Mouse (Mus musculus): ENCODE data around the gene Olfr1472. TPM values are rescaled to one million over a fixed set of nuclear protein-coding genes. Genes with fewer than 3 reads are reported as not detected.
"Not testable (repeated sequence)": the region's sequence is repeated elsewhere in the genome, so short reads cannot be mapped to it uniquely, and the experiment has no call there.

The Olfr1472 gene
- polyA plus RNA-seq (2015; fragmentation: Nextera tagmentation; extraction: Ambion mirVana) = not detected in 2 replicates

DNA sequence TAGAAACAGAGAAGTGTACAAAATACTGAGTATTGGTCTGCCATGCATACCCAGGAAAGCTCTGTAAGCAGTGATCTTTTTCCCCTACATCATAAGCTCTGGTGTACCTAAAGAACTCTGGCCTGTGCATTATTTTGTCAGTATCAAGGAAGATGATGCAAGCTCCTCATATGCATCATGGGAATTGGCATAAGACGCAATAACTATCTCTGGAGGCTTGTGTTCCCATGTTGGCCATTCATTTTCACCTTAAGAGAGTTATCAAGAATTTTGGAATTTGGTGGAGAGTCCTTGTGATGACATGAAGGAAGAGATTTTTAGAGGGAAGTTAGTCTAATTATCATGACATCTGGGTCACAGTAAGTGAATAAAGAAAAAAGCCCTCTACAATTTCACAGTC is at the start of gene Olfr1472:
Gene Olfr1472, minus strand, starts transcription at position 101 of the 400 bp plus-strand sequence.
- DNase-seq (ENCODE audit: low spot score) = no peak

DNA sequence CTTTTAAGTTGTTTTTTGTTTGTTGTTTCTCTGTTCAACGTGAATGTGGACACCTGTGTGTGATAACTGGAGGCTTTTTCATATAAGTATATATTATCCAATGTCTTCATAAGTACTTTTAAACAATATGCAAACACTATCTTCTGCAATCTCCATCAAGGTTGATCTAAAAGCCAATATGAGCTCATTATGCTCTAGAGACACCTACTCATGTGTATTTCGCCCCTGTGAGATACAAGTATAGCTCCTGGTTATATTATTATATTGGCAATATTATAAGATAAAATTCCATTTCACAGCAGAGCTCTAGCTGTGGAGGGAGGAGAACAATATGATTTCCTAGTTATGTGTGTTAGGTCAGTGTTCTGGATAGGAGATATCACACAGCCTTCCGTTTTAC is 44.4 kb upstream of the Olfr1472 start, which contains the start of gene Olfr1477:
Gene Olfr1477, plus strand, starts transcription at position 301 of the 400 bp plus-strand sequence.
- no peak for DNase-seq (ENCODE audit: low spot score)

DNA sequence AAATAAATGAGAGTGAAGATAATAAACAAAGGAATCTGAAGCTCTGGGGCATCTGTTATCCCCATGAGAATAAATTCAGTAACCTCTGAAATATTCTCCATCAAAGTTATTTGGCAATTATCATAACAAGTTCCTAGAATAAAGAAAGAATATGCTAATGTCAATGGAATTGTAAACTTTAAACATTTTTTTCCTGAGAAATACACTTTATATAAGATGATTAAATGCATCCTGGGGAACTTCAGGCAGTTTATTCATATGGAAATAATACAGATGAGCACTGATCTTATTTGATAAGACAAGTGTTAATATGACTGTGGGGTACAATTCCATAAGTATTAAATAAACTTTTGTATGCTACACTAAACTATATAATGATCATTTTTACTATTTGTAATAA is 24.2 kb upstream of the Olfr1472 start, which contains the start of gene Olfr1475:
Gene Olfr1475, minus strand, starts transcription at position 101 of the 400 bp plus-strand sequence.
- DNase-seq (ENCODE audit: low spot score) = no peak

GRCm38 (mm10) chr19:13469265-13469664 is 13.4 kb upstream of the Olfr1472 start, which contains the start of gene Olfr1474:
Olfr1474 (plus strand) TSS chr19:13469565.
- DNase-seq (ENCODE audit: low spot score) = not testable (repeated sequence)

GRCm38 (mm10) chr19:13443109-13443508 is 12.8 kb downstream of the Olfr1472 start, which contains the start of gene Olfr1471:
Olfr1471 (plus strand) TSS chr19:13443409.
- not testable (repeated sequence) for DNase-seq (ENCODE audit: low spot score)

DNA sequence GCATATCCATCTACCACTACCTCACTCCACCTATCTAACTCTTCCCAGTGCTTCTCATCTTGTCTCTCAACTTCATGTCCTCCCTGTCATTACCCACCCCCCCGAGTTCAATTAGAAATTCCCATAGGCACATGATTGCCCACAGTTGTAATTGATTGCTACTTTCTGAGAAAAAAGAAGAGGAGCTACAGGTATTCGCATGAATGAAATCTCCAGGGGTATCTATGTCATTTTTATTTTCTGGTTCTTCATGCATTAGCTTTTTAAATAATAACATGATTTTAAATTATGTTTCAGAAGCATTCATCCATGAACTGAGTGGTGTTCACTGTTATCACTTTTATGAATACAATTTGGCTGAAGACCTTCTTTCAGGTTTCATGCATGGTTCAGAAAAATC is 48.3 kb downstream of the Olfr1472 start, which contains the start of gene Olfr1469:
Gene Olfr1469, plus strand, starts transcription at position 301 of the 400 bp plus-strand sequence.
- no peak for DNase-seq (ENCODE audit: low spot score)

Other genes with a start within 250 kb of the Olfr1472 start
- gene Olfr1463, start 224.8 kb downstream of the Olfr1472 start, polyA plus RNA-seq (2015; fragmentation: Nextera tagmentation; extraction: Ambion mirVana) = not detected in 2 replicates
- not detected in 2 replicates for gene Olfr1465, start 140.5 kb downstream of the Olfr1472 start, polyA plus RNA-seq (2015; fragmentation: Nextera tagmentation; extraction: Ambion mirVana)
- gene Olfr1466, start 117.2 kb downstream of the Olfr1472 start, polyA plus RNA-seq (2015; fragmentation: Nextera tagmentation; extraction: Ambion mirVana) = not detected in 2 replicates
- gene Olfr1467, start 93.8 kb downstream of the Olfr1472 start, polyA plus RNA-seq (2015; fragmentation: Nextera tagmentation; extraction: Ambion mirVana) = not detected in 2 replicates
- not detected in 2 replicates for gene Olfr1469, start 48.2 kb downstream of the Olfr1472 start, polyA plus RNA-seq (2015; fragmentation: Nextera tagmentation; extraction: Ambion mirVana)
- gene Olfr1471, start 12.7 kb downstream of the Olfr1472 start, polyA plus RNA-seq (2015; fragmentation: Nextera tagmentation; extraction: Ambion mirVana) = not detected in 2 replicates
- gene Olfr1474, start 13.5 kb upstream of the Olfr1472 start, polyA plus RNA-seq (2015; fragmentation: Nextera tagmentation; extraction: Ambion mirVana) = not detected in 2 replicates
- gene Olfr1475, start 24.1 kb upstream of the Olfr1472 start, polyA plus RNA-seq (2015; fragmentation: Nextera tagmentation; extraction: Ambion mirVana) = not detected in 2 replicates
- gene Olfr1477, start 44.5 kb upstream of the Olfr1472 start, polyA plus RNA-seq (2015; fragmentation: Nextera tagmentation; extraction: Ambion mirVana) = not detected in 2 replicates
- gene Olfr1480, start 71.8 kb upstream of the Olfr1472 start, polyA plus RNA-seq (2015; fragmentation: Nextera tagmentation; extraction: Ambion mirVana) = not detected in 2 replicates
- not detected in 2 replicates for gene Olfr1484, start 127.4 kb upstream of the Olfr1472 start, polyA plus RNA-seq (2015; fragmentation: Nextera tagmentation; extraction: Ambion mirVana)
- not detected in 2 replicates for gene Olfr1487, start 161.3 kb upstream of the Olfr1472 start, polyA plus RNA-seq (2015; fragmentation: Nextera tagmentation; extraction: Ambion mirVana)
- gene Olfr1489, start 175.5 kb upstream of the Olfr1472 start, polyA plus RNA-seq (2015; fragmentation: Nextera tagmentation; extraction: Ambion mirVana) = not detected in 2 replicates
- not detected in 2 replicates for gene Olfr1490, start 195.0 kb upstream of the Olfr1472 start, polyA plus RNA-seq (2015; fragmentation: Nextera tagmentation; extraction: Ambion mirVana)
- not detected in 2 replicates for gene Olfr1491, start 241.2 kb upstream of the Olfr1472 start, polyA plus RNA-seq (2015; fragmentation: Nextera tagmentation; extraction: Ambion mirVana)

Measured in thymus, postnatal 0 days (tissue).